Mouse (Mus musculus) CH12.LX (cell line): ENCODE results near the gene Tmem151b.

Experiments
- BHLHE40 ChIP-seq: IDR thresholded peaks from 2 replicates; pipeline ENCODE4 v1.6.1; 2011; ENCODE audit warnings: mild to moderate bottlenecking, low read depth, low read length, improper control_type of control experiment
- CTCF ChIP-seq, 2 experiments: IDR thresholded peaks in 1 of 2; conservative IDR thresholded peaks in 1 of 2; 2 replicates each; pipeline ENCODE4 v1.5.1; 2011 to 2012; ENCODE audit warnings: low read depth in 2 of 2, low read length in 2 of 2, improper control_type of control experiment in 1 of 2, inconsistent platforms in 1 of 2, mild to moderate bottlenecking in 1 of 2, moderate library complexity in 1 of 2
- E2F4 ChIP-seq: IDR thresholded peaks from 2 replicates; pipeline ENCODE4 v1.6.1; 2011; ENCODE audit warnings: low read depth, low read length, improper control_type of control experiment; ENCODE audit not compliant: insufficient replicate concordance
- EP300 ChIP-seq: IDR thresholded peaks from 2 replicates; pipeline ENCODE4 v1.6.1; 2011; ENCODE audit warnings: low read length, improper control_type of control experiment
- GABPA ChIP-seq: IDR thresholded peaks from 2 replicates; pipeline ENCODE4 v1.6.1; 2012; ENCODE audit warnings: low read depth, low read length, improper control_type of control experiment, inconsistent platforms; ENCODE audit not compliant: insufficient replicate concordance
- HCFC1 ChIP-seq: IDR thresholded peaks from 2 replicates; pipeline ENCODE4 v1.6.1; 2012; ENCODE audit warnings: low read depth, mild to moderate bottlenecking, inconsistent platforms, low read length, improper control_type of control experiment
- JUND ChIP-seq: conservative IDR thresholded peaks from 2 replicates; pipeline ENCODE4 v1.6.1; 2011; ENCODE audit warnings: low read depth, low read length, improper control_type of control experiment
- MXI1 ChIP-seq: IDR thresholded peaks from 2 replicates; pipeline ENCODE4 v1.6.1; 2011; ENCODE audit warnings: mild to moderate bottlenecking, low read depth, low read length, improper control_type of control experiment
- MYC ChIP-seq: IDR thresholded peaks from 2 replicates; pipeline ENCODE4 v1.6.1; 2011; ENCODE audit warnings: low read depth, mild to moderate bottlenecking, improper control_type of control experiment, low read length
- POLR2A ChIP-seq: IDR thresholded peaks from 2 replicates; pipeline ENCODE4 v1.6.1; 2011; ENCODE audit warnings: low read depth, mild to moderate bottlenecking, improper control_type of control experiment, low read length
- RAD21 ChIP-seq: IDR thresholded peaks from 2 replicates; pipeline ENCODE4 v1.6.1; 2011; ENCODE audit warnings: low read depth, mild to moderate bottlenecking, low read length, improper control_type of control experiment, moderate library complexity
- SIN3A ChIP-seq: IDR thresholded peaks from 2 replicates; pipeline ENCODE4 v1.6.1; 2012; ENCODE audit warnings: low read length, improper control_type of control experiment, inconsistent platforms
- ZC3H11A ChIP-seq: IDR thresholded peaks from 2 replicates; pipeline ENCODE4 v1.6.1; 2012; ENCODE audit warnings: low read depth, mild to moderate bottlenecking, inconsistent platforms, low read length, improper control_type of control experiment
- ZMIZ1 ChIP-seq: IDR thresholded peaks from 2 replicates; pipeline ENCODE4 v1.6.1; 2012; ENCODE audit warnings: low read depth, mild to moderate bottlenecking, inconsistent platforms, low read length, improper control_type of control experiment

DNA sequence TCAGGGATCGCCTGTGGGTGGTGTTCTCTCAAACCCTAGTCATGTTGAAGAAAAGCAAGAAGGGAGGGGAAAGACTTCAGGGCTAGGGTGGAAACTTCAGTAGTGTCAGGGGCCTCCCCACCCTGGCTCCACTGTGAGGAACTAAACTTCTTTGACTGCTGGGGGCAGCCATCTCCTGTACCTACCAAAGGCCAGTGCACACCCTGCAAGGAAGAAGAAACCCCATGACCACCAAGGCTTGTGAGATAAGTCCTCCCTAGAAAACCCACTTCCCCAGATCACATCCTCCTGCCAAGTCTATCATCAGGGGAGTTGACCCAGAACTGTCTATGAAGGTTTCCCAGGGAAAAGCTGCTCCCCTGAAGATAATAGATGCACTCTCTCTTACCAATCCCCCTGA lies 4.9 kb upstream of the Tmem151b start:
- TF ChIP-seq CTCF (conservative IDR thresholded peaks at IDR 0.05 in 1 of 2, IDR thresholded peaks at IDR 0.05 in 1 of 2; ENCODE audit: low read depth in 2 of 2, low read length in 2 of 2): peak in 1 of 2 experiments; percentile 34; a peak in 2 of 4 replicates
- TF ChIP-seq E2F4: no peak
- TF ChIP-seq EP300: peak; percentile 34; the same call in 1 of the 2 replicates
- TF ChIP-seq POLR2A: no peak
- peak; percentile 64; the same call in 1 of the 2 replicates for TF ChIP-seq ZMIZ1
- no peak for TF ChIP-seq GABPA
- peak; percentile 76; the same call in 1 of the 2 replicates for TF ChIP-seq MXI1
- 0 out of 2 replicates have a peak, but pooled peaks have one; percentile 35 for TF ChIP-seq MYC
- peak; percentile 56 for TF ChIP-seq BHLHE40
- 0 out of 2 replicates have a peak, but pooled peaks have one; percentile 35 for TF ChIP-seq HCFC1
- no peak for TF ChIP-seq ZC3H11A
- TF ChIP-seq JUND: no peak
- TF ChIP-seq RAD21: peak; percentile 20
- peak; percentile 47; the same call in 1 of the 2 replicates for TF ChIP-seq SIN3A
